Mouse (Mus musculus) urinary bladder, adult 2 months (tissue): Measurements from ENCODE around the gene Tenm3. TPM values are rescaled to one million over a fixed set of nuclear protein-coding genes. Genes with fewer than 3 reads are reported as not detected.

Experiments used
- DNase-seq: peaks from one replicate; pipeline ENCODE4 v3.0.0; 2022; ENCODE audit warnings: low spot score
- polyA plus RNA-seq: library from polyadenylated mRNA; depleted of rRNA; stranded (reverse); fragments of >200 nt; gene quantifications from 2 replicates; pipeline ENCODE4 v1.2.3, GENCODE M21; 2012

Gene Tenm3
- polyA plus RNA-seq, 1 experiment, result 7.7 TPM

DNA sequence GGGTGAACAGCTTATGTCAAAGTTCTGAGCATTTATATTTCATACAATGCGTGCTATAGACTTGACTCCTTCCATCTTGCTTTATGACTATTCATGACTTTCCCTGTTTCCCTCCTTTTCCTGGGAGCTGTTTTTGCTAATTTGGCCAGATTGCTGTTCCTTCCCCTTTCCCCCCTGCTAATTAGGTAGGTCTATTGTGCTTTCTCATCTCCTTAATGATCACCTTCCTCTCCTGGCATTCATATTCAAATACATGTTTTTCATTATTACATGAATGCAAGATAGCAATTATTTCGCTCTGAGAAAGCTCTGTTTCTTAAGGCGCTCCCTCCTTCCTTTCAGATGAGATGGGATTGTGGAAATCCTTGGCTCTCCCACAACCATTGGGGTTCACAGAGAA lies 178.6 kb downstream of the Tenm3 start:
- DNase-seq, result no peak

DNA sequence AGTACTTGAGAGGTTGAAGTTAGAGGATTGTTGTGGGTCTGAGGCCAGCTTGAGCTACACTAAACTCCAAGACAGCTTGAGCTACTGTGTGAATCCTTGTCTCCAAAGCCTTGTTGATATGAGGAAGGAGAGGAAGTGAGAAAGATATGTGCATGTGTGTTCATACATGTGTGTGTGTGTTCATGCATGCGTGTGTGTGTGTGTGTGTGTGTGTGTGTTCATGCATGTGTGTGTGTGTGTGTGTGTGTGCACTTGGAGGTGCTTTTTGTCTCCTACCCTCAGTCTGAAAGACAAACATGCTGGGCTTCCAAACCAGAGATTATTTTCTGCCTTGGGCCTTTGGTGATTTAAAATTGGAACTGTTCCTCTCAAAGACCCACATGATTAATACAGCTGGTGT lies 184.5 kb downstream of the Tenm3 start:
- DNase-seq, result no peak

DNA sequence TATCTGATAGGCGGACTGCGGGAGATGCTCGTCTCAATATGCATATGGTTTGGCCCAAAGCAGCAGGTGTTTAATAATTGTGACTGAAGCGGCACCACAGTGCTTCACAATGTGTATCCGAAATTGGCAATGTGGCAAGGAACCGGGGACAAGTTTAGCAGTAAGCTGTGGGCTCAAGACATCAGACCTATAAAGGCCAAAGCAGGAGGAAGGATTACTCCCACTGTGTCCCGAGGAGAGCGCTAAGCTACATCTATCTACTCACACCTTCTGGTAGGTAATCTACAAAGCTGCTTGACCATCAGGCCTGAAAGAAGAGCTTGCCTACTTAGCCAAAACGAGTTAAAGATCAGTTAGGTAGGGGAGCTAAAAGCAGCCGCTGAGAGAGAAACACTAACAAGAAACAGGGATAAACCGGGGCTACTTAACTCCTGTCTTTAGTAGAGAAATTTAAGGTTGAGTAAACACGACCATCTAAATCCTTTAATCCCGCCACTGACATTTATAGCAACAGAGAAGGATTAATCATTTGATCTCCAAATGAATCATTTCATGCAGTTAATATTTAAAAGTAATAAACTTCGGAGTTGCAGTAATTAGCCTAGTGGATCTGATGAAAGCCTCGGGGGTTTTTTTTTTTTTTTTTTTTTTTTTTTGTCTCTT lies 188.2 kb downstream of the Tenm3 start:
- no peak for DNase-seq

DNA sequence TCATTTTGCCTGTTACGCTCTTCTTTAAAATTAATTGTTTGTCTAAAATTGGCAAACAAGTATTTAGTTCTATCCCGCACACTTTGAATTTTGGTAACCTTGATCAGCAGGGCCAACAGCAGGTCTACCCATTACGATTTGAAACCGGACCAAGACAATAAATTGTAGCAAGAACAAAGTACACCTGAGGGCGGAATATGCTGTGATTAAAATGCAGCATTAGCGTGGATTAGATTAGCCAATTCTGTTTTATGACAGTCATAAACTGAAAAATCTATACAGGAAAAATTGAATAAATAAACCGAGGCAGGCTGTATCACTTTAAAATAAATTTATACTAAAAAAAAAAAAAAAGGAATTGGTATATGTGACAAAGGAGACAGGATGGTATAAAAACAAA lies 193.9 kb downstream of the Tenm3 start:
- DNase-seq, result no peak

DNA sequence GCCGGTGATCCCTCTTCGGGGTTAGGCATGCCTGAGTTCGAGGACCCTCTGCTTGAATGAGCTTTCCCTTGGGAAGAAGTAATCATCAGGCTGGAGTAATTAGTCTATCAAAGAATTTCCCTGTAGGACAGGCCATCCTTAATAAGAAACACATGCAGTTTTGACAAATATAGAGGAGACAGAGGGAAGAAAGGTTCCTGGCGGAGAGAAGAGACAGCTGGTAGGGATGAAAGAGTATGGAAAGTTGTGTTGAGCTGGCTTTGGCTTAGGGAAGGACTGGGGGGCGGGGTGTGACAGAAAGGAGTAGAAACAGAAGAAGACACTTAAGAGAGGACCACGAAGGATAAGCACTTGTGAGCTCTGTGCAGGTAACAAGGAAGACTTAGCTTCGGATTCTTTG lies 194.3 kb downstream of the Tenm3 start:
- DNase-seq, result no peak

DNA sequence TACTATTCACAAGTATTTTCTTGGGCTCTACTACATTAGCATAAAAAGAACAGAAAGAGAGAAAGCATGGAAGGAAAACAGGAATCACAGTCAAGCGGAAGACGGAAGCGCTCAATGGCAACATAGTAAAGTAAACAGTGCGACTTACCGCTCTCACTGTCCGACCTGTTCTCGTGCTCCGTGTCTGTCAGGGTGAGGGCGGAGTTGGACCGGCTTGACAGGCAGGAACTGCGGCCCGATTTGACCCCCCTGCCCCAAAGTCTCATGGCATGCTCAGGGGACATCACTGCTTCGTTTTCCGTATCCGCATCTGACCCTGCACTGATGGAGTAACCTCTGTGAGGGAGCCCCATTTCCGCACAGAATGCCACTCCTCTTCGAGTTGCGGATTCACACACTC lies 197.6 kb downstream of the Tenm3 start:
- no peak for DNase-seq

DNA sequence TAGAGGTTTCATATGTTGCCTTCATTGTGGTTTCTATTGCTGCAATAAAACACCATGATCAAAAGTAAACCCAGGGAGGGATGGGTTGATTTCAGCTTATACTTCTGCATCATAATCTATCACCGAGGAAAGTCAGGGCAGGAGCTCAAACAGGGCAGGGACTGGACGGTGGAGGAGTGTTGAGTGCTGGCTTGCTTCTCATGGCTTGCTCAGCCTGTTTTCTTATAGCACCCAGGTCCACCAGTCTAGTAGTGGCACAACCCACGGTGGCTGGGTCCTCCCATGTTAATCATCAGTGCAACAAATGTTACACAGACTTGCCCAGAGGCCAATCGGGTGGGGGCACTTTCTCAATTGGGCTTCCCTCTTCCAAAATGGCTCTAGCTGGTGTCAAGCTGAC lies 205.6 kb downstream of the Tenm3 start:
- DNase-seq, result no peak

DNA sequence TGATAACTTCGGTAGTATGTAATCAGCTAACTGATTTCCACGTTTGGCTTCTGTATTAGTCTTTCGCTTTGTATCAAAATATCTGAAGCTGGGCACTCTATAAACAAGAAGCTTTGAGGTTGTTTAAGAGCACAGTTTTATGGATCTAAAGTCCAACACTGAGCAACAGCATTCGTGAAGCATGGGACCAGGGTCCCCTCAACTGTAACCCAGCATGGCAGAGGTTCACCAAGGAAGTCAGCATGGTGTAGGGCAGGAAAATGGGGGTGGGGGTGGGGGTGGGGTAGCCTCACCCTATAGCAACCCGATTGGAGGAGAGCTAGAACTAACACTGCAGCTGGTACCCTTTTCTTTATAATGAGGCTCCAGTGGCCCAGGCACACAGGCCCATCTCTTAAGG lies 206.8 kb downstream of the Tenm3 start:
- no peak for DNase-seq

DNA sequence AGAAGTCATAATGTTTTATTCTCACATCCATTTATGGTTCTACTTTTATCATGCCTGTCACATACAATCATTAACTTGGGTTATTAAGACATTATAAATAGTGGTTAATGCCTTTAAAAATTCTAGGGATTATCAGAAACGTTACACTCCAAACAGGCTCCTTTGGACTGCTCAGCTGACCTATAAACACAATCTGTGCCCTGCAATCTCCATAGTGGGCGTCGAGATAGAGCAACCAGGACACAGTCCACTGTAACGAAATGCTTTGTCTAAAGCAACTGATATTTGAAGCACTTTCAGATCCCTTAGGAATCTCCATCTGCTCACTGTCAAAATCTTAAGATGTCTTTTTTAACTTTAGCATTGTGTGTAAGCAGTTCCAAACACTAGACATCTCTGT lies 207.9 kb downstream of the Tenm3 start:
- DNase-seq, result no peak

DNA sequence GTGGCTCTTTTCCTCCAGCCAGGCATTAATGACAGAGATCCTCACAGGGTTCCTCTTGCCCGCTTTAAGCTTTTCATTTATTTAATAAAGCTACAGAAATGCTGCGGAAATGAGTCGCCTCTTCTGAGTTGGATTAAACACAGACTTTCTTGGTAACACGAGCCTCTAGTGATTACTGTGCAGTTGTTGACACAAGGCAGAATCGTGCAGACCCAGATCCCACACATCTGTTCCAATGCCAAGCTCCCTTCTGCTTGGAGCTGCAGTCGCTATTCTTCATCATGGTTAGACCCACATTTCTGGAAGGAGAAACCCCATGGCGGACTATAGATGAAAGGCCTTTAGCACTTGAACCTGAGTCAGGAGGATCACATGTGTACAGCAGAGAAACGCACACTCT lies 210.3 kb downstream of the Tenm3 start:
- no peak for DNase-seq

DNA sequence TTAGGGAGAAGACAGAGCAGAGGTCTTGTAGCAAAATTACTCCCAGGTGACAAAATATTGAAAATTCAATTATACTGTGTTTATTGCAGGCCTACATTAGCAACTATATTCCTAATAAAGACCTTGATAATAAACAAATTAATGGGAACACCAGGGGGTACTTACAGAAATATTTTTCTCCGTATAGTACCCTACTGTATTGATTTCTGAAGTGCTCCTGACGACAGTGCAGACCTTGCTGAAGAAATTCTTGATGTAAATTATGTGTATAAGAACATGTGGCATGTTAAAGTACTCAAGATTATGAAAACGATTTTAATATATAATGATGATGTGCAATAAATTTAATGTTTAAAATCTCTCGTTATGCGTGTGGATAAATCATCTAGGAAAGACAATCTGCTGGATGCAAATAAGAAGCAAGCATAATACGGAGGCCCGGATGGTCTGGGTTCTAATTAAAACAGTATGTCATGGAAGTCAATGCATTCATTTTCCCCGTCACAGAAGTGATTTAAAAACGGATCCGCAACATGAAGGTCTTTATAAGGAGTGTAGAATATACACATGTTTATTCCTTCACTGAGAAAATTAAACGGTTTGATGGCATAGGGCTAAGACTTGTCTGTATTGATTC lies 221.1 kb downstream of the Tenm3 start:
- no peak for DNase-seq

DNA sequence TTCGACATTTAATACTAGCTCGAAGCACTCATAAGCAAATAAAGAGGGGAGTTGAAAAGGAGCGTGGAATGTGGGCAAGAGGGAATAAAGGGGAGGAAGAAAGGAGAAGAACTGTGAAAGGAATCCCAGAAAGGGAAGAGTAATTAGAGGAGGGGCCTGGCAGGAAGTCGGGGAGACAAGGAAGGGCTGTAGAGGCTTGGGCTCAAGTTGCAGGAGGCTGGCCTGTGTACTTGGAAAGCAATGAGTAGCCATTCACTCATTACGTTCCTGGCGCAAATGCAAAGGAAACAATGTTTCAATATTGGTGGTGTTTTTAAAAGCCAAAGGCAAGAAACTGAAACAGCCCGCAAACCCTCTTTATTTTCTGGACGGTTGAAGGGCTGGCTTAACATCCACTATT lies 228.7 kb downstream of the Tenm3 start:
- DNase-seq, result no peak

DNA sequence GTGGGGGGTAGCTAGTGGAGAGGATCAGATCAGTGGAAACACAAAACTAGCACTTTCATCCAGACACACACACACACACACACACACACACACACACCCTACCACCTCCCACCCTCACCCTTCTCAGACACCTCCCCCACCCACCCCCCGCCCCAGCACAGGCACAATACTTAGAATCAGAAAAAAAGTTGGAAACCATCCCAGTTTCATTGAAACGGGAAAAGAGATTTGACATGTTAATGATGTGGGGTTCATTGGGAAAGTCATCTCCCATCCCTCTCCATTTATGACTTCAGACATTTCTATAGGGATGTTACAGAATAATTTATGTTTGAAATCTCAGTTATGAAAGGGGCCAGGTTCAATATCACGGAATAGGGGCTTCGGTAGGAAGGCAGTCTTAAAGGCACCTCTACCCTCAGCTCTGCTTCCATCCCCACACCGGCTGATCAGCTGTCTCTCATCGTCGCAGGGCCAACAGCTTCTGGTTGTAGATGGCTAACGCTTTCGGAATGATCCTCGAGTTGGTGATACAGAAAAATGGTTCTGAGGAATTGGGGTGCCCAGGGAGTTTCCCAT lies 231.7 kb downstream of the Tenm3 start:
- no peak for DNase-seq

DNA sequence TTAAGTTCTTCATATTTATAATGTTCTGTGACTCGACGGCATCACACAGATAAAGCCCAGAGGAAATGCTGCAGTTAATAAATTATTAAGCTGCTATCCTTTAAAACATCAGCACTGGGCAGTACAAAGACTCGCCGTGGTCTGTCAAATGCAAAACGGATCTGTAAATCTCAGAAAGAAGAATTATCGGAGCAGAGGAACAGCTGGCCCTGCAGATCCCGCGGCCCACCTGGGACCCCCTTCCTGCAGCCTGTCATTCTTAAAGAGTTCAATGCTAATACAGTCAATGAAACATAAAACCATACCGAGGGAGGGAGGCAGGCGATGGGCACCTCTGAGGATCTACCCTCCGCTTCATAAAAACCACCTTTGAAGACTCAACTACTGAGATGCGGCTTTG lies 232.6 kb downstream of the Tenm3 start:
- no peak for DNase-seq

DNA sequence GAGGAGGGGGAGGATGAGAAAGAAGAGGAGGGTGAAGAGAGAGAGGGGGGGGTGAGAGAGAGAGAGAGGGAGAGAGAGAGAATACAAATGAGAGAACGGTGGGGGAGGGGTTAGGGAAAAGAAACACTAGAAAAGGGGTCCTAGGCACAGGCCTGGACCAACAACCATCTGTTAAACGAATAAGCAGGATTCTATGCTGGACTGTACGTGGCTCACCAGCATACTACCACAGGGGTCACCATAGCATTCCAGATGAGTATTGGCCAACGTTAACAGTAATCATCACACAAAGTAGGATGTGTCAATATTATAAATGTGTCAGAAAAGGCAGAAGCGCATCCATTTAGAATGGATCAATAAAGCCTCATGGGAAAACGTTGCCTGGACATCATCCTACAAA lies 233.4 kb downstream of the Tenm3 start:
- no peak for DNase-seq

DNA sequence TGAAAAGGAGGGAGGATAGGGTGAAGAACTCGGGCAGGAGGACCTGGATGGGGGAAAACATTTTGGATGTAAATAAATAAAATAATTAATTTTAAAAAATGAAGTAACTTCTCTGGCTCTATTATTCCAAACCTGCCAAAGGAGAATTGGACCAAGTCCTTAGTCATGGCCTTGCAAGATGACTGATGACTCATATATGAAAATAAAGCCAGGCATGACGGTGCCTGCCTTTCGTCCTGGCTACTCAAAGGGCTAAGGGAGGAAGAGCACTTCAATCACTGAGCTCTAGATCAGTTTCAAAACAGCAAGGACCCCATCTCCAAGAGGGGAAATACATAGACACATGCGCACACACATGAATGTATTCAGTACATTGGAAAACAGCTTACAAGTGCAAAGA lies 234.1 kb downstream of the Tenm3 start:
- DNase-seq, result no peak

DNA sequence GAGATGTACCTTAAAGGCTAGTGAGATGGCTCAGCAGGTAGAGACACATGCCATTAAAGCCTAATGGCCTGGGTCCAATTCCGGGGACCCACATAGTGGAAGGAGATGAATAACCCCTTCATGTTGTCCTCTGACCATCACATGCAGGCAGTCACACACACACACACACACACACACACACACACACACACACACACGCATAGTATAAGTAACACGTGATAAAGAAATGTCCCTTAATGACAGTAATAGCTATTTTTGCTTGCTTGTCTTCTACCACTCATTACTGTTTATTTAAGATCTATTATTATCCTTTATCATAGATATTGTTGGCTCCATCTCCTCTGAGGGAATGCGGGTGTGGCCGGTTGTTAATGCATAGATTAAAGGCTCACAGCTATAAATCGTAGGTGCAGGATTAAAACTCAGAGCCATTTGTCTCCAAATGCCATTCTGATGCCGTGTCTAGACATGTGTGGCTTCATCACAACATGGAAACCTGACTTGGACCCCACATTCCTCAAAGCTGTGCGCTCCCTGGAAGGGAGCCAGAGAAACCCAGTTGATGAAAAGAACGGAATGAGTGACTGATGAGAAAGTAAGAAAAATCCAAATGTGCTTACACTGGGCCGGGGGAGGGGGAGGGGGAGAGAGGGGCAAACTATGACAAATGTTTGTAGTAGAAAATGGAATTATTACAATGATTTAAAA lies 239.4 kb downstream of the Tenm3 start:
- no peak for DNase-seq

DNA sequence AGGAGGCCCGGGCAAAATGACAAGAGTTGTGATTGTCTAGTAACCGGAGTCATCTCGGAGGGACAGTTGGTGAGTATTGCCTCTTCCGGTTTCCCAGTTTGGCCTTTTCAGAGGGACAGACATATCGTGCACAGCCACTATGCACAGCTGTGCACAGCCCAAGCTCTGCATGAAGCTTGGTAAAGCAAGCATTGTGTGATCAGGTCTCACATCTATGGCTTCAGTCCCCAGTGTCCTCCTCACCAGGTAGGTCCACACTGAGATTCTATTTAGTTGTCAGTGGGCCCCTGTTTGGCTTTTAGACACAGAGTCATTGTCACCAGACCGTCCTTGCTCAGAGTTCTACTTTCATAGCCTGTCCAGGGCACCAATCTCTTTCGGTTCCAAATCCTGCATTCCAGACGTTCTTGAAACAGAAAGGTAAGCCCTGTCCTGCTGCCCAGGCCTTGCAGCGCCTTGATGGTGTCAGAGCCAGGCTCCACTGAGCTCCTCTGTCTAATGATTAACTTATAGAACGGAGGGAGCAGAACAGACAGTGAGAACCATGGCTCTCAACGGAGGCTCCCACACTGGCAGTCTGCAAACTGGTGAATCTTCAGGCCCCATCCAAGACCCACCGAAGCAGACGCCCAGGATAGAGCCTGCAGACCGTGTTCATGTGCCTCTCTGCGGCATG lies 240.4 kb downstream of the Tenm3 start:
- no peak for DNase-seq

DNA sequence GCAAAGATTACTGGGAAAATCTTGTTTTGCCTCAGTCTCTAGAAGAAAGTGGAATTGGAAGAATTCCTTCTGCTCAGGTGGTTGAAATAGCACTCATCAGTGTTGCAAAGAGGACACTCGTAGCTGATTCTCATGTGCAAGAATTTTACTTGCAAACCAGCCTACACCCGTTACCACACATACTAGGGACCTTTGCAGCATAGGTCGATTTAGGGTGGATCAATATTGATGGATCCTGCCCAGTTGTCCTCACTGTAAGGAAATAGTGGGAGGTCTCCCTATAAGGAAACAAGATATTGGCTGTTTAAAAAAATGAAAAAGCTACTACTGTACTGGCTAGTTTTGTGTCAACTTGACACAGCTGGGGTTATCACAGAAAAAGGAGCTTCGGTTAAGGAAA lies 242.1 kb downstream of the Tenm3 start:
- DNase-seq, result no peak

DNA sequence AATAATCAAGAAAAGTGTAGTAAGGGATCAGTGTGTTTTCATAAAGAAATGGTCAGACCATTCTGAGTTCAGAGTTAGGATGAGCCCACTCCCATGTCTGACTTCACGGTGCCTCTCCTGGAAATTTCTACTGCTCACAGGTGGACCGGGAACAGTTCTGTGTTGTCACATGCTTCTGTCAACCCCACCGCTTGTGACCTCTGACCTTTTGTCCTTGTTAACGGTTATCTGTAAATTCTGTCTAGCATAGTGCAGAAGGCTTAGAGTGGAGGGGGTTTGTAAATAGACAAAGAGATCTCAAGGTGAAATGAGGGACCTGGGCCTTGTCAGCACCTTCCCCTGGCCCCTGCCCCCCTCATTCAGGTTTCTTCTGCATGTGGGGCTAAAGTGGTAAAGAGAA lies 244.7 kb downstream of the Tenm3 start:
- no peak for DNase-seq

DNA sequence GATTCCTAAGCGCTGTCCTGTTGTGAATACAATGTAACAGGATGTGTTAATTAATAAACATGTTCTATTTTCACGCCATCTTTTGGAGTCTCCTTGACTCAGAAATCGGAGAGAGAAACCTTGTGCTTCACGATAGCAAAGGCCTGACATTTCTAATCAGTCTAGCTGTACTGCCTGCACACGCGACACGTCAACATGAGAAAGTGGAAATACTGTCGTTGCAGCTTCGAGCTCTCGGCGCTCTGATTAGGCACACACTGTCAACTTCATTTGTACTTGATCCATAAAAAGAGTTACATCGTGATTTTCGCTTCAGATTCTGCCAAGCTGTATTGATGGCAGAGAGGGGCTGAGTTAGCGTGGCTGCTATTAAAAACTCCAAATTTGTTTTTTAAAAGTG lies 247.4 kb downstream of the Tenm3 start:
- no peak for DNase-seq

DNA sequence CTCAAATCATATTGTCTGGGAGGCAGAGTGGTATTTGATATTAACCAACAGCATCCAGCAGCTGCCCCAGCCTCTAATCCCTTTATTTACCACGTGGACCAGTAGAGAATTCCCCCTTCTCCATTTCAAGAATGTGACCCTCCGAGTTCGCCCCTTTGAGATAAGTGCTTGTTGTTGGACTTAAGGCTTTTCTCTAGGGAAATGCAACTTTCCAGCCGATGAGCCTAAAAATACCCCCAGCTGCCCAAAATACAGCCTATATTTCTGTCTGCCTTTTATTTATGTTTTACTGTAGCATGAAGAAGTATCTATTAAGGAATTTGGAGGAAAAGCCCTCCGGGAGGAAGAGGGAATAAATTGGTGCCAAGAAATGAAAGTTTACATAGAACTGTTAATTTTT lies 251.9 kb downstream of the Tenm3 start:
- DNase-seq, result no peak

DNA sequence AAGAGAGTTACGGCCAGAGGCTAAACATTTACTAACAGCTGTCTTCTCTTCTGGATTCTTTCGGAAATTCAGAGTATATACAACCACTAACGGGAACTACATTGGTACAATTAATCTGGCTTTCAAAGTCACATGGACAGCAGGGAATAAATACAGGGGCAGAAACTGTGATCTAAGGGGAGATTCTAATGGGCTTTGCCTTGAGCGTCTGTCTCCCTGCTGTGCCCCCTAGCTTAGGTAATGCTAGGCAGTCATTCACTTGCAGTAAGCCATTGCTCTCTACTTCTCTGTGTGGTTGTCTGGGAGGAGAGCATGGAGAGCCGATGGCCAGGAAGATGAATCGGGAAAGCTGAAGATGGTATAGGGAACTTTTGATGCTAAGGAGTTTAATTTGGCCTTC lies 264.0 kb downstream of the Tenm3 start:
- DNase-seq, result no peak
